Mouse (Mus musculus) hindbrain, postnatal 0 days (tissue): ENCODE data around the gene Tgm2. TPM values are rescaled to one million over a fixed set of nuclear protein-coding genes. Genes with fewer than 3 reads are reported as not detected.

ENCODE experiments used
- ATAC-seq: fragments of 200-750 bp; cut with Nextera tagmentation; 2 replicates; pipeline ENCODE4 v1.8.0; 2017; ENCODE audit warnings: mild to moderate bottlenecking, moderate TSS enrichment, moderate library complexity
- DNase-seq: peaks from one replicate; pipeline ENCODE4 v3.0.0-alpha.2; 2015; ENCODE audit warnings: low spot score
- H3K27ac ChIP-seq: fragments of 300-500 bp; sonication (generic); 2 replicates; pipeline ENCODE4 v1.5.1; 2014; ENCODE audit warnings: mild to moderate bottlenecking
- H3K27me3 ChIP-seq: fragments of 300-500 bp; sonication (generic); 2 replicates; pipeline ENCODE4 v1.6.1; 2014; ENCODE audit warnings: low read length, mixed read lengths; ENCODE audit not compliant: insufficient read depth
- H3K36me3 ChIP-seq: fragments of 300-500 bp; sonication (generic); 2 replicates; pipeline ENCODE4 v1.6.1; 2014; ENCODE audit warnings: low read length, mixed read lengths; ENCODE audit not compliant: insufficient read depth
- H3K4me1 ChIP-seq: fragments of 300-500 bp; sonication (generic); 2 replicates; pipeline ENCODE4 v1.6.1; 2014; ENCODE audit warnings: antibody characterized with exemption, low read length, mixed read lengths; ENCODE audit not compliant: insufficient read depth
- H3K4me2 ChIP-seq: fragments of 300-500 bp; sonication (generic); 2 replicates; pipeline ENCODE4 v1.6.1; 2014; ENCODE audit warnings: low read depth, mild to moderate bottlenecking, low read length, moderate library complexity, mixed read lengths
- H3K4me3 ChIP-seq: fragments of 300-500 bp; sonication (generic); 2 replicates; pipeline ENCODE4 v1.5.1; 2014; ENCODE audit warnings: low read length
- H3K9ac ChIP-seq: fragments of 300-500 bp; sonication (generic); replicated peaks from 2 replicates; pipeline ENCODE4 v1.6.1; 2014; ENCODE audit warnings: mild to moderate bottlenecking, low read length, moderate library complexity, mixed read lengths
- H3K9me3 ChIP-seq: fragments of 300-500 bp; sonication (generic); 2 replicates; pipeline ENCODE4 v1.6.1; 2016; ENCODE audit warnings: low read length, mixed read lengths
- CTCF ChIP-seq: IDR thresholded peaks from 2 replicates; pipeline ENCODE4 v1.5.1; 2016; ENCODE audit warnings: antibody characterized with exemption, control low read depth, low read depth
- WGBS: fragments of 180-500 bp; shearing (Covaris S2); extraction: QIAGEN DNeasy Blood & Tissue Kit; methylation state at CpG from one replicate; pipeline ENCODE4 v1.1.7; 2014; 5-methylcytosine and 5-hydroxymethylcytosine counted together
- polyA plus RNA-seq: library from polyadenylated mRNA; unstranded; fragments of >200 nt; fragmentation: Nextera tagmentation; extraction: Ambion mirVana; gene quantifications from 2 replicates; pipeline ENCODE4 v1.2.1, GENCODE M21; 2015
- total RNA-seq: library from RNA; depleted of rRNA; stranded (reverse); fragments of >200 nt; gene quantifications from 2 replicates; pipeline ENCODE4 v1.2.3, GENCODE M21; 2014

Tgm2 gene
- total and polyA plus RNA-seq, 2 experiments from 2014 or later, result 7.1 to 14.4 TPM

DNA sequence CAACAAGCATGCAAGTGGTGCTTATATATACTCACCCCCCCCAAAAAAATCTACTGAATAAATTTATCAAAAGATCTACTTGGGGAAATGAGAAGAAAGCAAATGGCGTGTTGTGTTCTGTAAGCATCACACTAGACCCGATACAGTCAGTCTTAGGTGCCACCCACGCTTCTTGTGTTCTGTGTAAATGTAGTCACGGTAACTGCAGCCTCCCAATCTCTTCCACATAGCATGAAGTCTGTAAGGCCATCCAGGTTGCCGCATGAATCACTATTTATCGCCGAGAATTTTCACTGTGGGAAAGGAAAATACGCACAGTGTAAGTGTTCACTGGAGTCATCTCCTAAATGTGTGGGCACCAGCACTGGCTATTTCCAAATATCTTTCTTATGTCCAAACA is 37.0 kb upstream of the Tgm2 start:
- ATAC-seq (no peak), DNase-seq (no peak)
- no peak for TF ChIP-seq CTCF
- no peak overlapping the region for H3K27ac ChIP-seq
- H3K36me3 ChIP-seq, result no peaks in the 10 kb centered on the region
- no peaks in the 10 kb centered on the region for H3K27me3 ChIP-seq
- H3K4me2 ChIP-seq, result no peak overlapping the region
- H3K4me3 ChIP-seq, result no peak overlapping the region
- no peaks in the 10 kb centered on the region for H3K9me3 ChIP-seq
- peaks cover 4% of the 10 kb centered on the region; the same call in 1 of the 2 replicates for H3K4me1 ChIP-seq
- WGBS, result 86% methylated on average over 8 of the region's 8 CpGs
- H3K9ac ChIP-seq, result no peak overlapping the region

DNA sequence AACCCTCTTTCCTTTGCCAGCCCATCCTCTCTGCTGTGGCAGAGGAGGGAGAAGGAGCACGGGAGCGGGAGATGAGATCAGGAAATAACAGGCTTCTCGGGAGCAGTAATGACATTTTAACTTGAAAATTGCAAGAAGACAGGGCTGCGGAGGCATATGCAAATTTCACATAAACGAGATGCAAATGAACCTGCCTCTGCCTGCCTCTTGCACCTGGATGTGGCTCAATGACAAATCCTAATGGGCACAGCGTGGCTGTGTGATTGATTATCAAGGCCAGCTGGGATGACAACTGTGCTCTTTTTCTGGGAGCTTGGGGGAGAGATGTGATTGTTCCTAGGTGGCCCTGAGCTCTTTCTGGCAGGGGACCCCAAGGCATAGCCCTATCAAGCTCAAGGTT is 35.7 kb upstream of the Tgm2 start:
- no peak overlapping the region for H3K4me2 ChIP-seq
- WGBS, result 37% methylated on average over 6 of the region's 6 CpGs
- H3K4me1 ChIP-seq, result peaks cover 10% of the 10 kb centered on the region; the same call in 1 of the 2 replicates
- no peak overlapping the region for H3K4me3 ChIP-seq
- no peak for ATAC-seq
- H3K9me3 ChIP-seq, result no peaks in the 10 kb centered on the region
- DNase-seq, result peak; percentile 39
- H3K36me3 ChIP-seq, result no peaks in the 10 kb centered on the region
- no peaks in the 10 kb centered on the region for H3K27me3 ChIP-seq
- no peak for TF ChIP-seq CTCF
- H3K9ac ChIP-seq, result no peak overlapping the region
- H3K27ac ChIP-seq, result peak overlapping the region; percentile 46

DNA sequence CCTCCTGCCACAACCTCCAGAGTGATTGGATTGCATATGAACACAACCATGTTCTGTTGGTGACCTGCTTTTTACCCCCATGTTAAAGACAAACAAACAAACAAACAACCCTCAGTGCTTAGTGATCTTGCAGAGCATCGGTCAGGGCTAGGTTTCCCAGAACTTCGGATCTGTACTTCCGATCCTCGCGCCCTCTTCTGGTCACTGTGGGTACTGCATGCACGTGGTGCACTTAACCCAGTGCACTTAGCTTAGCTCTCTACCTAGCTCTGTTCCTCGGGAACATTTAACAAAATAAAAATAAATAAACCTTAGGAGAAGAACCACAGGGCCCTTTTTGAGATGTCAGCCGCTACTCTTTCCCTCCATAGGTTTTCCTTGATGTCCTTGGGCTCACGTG is 34.6 kb upstream of the Tgm2 start:
- no peak for ATAC-seq
- Histone ChIP-seq H3K4me1 (peaks cover 10% of the 10 kb centered on the region; the same call in 1 of the 2 replicates), H3K27ac (no peak overlapping the region)

DNA sequence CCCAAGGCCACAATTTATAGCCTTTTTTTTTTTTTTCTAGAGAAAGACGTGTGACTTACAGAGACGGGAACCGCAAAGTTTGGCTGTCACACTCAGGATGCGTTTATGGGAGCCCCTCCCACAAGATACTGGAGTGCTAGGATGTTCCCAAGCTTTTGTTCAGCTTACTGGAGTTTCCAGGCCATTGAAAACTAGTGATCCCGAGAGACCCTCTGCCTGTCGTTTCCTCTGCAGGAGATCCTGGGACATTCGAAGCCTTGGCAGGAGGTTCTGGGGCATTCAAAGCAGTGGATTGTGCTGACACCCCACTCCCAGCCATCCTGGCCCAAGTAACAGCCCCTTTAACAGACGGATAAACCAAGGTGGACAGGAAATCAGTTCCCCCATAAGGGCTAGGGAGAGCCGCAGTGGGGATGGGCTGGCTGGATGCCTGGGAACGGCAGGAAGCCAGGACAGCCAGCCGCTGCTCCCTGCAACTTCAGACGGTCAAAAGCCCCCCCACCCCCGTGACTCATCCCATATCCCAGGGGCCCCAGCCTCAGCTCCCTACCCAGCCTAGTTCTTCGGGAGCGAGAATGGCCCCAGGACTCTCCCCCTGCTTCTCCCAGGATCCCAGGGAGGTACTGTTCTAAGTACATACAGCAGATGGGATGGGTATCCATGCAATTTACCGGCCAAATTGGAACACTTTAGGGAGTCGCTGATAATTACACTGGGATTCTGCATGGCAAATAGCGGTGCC is 33.3 kb upstream of the Tgm2 start:
- DNase-seq (peak; percentile 57), ATAC-seq (0 out of 2 replicates have a peak, but pooled peaks have one; percentile 28)
- Histone ChIP-seq H3K9ac (no peak overlapping the region), H3K27ac (peak overlapping the region; percentile 11; the same call in 1 of the 2 replicates), H3K27me3 (no peaks in the 10 kb centered on the region), H3K4me2 (peak overlapping the region; percentile 46), H3K4me3 (peak overlapping the region; percentile 11), H3K9me3 (no peaks in the 10 kb centered on the region), H3K36me3 (no peaks in the 10 kb centered on the region), H3K4me1 (peaks cover 10% of the 10 kb centered on the region; the same call in 1 of the 2 replicates)
- no peak for TF ChIP-seq CTCF
- 8% methylated on average over 18 of the region's 18 CpGs for WGBS

More for the DNA sequence above, 34.6 kb upstream of the Tgm2 start:
- Histone ChIP-seq H3K27me3 (no peaks in the 10 kb centered on the region), H3K4me3 (no peak overlapping the region), H3K4me2 (no peak overlapping the region), H3K36me3 (no peaks in the 10 kb centered on the region), H3K9me3 (no peaks in the 10 kb centered on the region), H3K9ac (no peak overlapping the region)
- peak; percentile 80 for DNase-seq
- WGBS, result 37% methylated on average over 9 of the region's 9 CpGs
- peak; percentile 85 for TF ChIP-seq CTCF

DNA sequence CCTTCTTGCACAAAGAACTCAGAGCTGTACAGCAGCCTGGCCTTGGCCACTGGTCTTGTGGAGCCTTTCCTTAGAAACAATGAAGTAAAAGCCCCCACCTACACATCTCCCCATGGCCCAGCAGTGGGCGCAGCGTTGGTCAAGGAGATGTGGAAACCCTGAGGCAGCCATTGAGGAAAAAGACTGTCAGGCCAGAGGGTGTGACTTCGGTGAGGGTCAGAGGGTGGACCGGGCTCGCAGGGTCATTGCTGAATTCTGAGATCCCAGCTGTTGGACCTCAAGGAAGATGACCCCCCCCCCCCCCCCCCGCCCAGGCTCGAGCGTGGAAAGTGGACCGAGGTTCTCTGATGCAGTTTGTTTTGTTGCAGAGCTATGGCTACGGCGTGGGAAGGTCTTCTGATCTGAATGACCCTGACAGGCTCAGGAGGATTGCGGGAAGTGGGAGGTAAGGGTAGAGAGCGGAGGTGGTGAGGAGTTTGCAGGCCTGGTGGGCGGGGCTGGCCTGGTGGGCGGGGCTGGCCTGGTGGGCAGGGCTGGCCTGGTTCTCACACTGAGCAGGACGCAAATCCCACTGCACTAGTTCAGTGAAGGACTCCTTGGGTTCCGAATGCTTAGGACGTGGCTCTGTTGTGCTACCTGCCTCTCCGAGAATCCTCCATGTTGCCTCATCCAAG is 32.6 kb upstream of the Tgm2 start:
- Histone ChIP-seq H3K4me2 (peak overlapping the region; percentile 46), H3K36me3 (no peaks in the 10 kb centered on the region), H3K9ac (no peak overlapping the region), H3K9me3 (no peaks in the 10 kb centered on the region), H3K4me3 (peak overlapping the region; percentile 11), H3K4me1 (peaks cover 13% of the 10 kb centered on the region), H3K27ac (0 out of 2 replicates have a peak overlapping the region, but pooled peaks have one; percentile 11), H3K27me3 (no peaks in the 10 kb centered on the region)
- 13% methylated on average over 19 of the region's 19 CpGs for WGBS
- ATAC-seq (peak; percentile 38; the same call in 1 of the 2 replicates), DNase-seq (no peak)
- TF ChIP-seq CTCF, result no peak; the same call in 1 of the 2 replicates

DNA sequence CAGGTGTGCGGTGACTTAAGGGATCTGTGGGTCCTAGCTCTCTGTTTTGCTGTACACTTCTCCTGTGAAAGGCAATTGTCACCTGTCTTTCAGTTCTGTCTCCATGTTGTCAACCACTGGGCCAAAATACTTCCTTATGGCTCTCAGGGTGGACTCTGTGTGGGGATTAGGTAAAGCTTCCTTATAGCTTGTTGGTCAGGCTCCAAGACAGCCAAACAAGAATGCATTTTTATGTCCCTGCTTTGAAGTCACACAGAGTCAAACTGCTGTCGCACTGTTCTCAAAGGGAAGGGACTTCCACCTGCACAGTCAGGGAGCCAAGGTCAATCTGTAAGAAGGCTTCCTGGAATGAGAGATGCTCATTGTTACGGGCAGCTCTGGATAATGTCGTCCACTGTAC is 31.9 kb upstream of the Tgm2 start:
- ATAC-seq (no peak), DNase-seq (no peak)
- peaks cover 13% of the 10 kb centered on the region for H3K4me1 ChIP-seq
- no peaks in the 10 kb centered on the region for H3K27me3 ChIP-seq
- no peak overlapping the region for H3K4me2 ChIP-seq
- no peaks in the 10 kb centered on the region for H3K36me3 ChIP-seq
- H3K9me3 ChIP-seq, result no peaks in the 10 kb centered on the region
- no peak for TF ChIP-seq CTCF
- 65% methylated on average over 4 of the region's 4 CpGs for WGBS
- no peak overlapping the region for H3K9ac ChIP-seq
- no peak overlapping the region for H3K27ac ChIP-seq
- H3K4me3 ChIP-seq, result no peak overlapping the region
